Mouse (Mus musculus) mature B cell (primary cell): ENCODE measurements around the gene Cmtm8.

ENCODE experiments used
- in situ Hi-C: fragments of 300-500 bp; cut with MboI; formaldehyde crosslinking; loops from 2 replicates; pipeline ENCODE4 v1.14.3; 2019

The Cmtm8 gene

GRCm38 (mm10) chr9:114758272-114758671 lies 85.7 kb downstream of the Cmtm8 start:
- in situ Hi-C loops = no loop called here

GRCm38 (mm10) chr9:114752863-114753484 lies 91.0 kb downstream of the Cmtm8 start:
- in situ Hi-C loops = no loop called here

- in situ Hi-C loops = no loop called here
Observed at GRCm38 (mm10) chr9:114752311-114752710, 91.6 kb downstream of the Cmtm8 start.

- in situ Hi-C loops = no loop called here
Observed at GRCm38 (mm10) chr9:114751582-114751981, 92.4 kb downstream of the Cmtm8 start.

GRCm38 (mm10) chr9:114747466-114747865 lies 96.5 kb downstream of the Cmtm8 start:
- in situ Hi-C loops = no loop called here

GRCm38 (mm10) chr9:114747012-114747411 lies 96.9 kb downstream of the Cmtm8 start:
- in situ Hi-C loops = no loop called here

- in situ Hi-C loops = no loop called here
Observed at GRCm38 (mm10) chr9:114745654-114746053, 98.3 kb downstream of the Cmtm8 start.

- in situ Hi-C loops = no loop called here
Observed at GRCm38 (mm10) chr9:114745163-114745562, 98.8 kb downstream of the Cmtm8 start.

- in situ Hi-C loops = no loop called here
Observed at GRCm38 (mm10) chr9:114742731-114743130, 101.2 kb downstream of the Cmtm8 start.

GRCm38 (mm10) chr9:114740336-114740735 lies 103.6 kb downstream of the Cmtm8 start:
- in situ Hi-C loops = no loop called here
